Mouse (Mus musculus) ES-Bruce4 (cell line): ENCODE measurements at regions not wholly inside any gene's neighbourhood (a gene's known extent, or its start where the extent isn't known, plus 50 kb on each side); places are given as distances from the start of the nearest gene placed in this dataset.

ENCODE experiments used
- H3K27ac ChIP-seq: 2 replicates; pipeline ENCODE4 v1.5.1; 2012; ENCODE audit warnings: low read length, inconsistent platforms; ENCODE audit not compliant: insufficient read depth
- H3K27me3 ChIP-seq: 2 replicates; pipeline ENCODE4 v1.6.1; 2012; ENCODE audit warnings: mild to moderate bottlenecking, low read length, inconsistent platforms; ENCODE audit not compliant: control insufficient read depth, poor library complexity, insufficient read depth, severe bottlenecking
- H3K36me3 ChIP-seq: 2 replicates; pipeline ENCODE4 v1.6.1; 2012; ENCODE audit warnings: inconsistent platforms, mild to moderate bottlenecking, low read length, moderate library complexity; ENCODE audit not compliant: control insufficient read depth, poor library complexity, insufficient read depth, severe bottlenecking
- H3K4me1 ChIP-seq: one replicate; pipeline ENCODE4 v1.8.1; 2011; ENCODE audit warnings: low read length; ENCODE audit not compliant: control insufficient read depth, insufficient read depth
- H3K4me3 ChIP-seq: 2 replicates; pipeline ENCODE4 v1.5.1; 2011; ENCODE audit warnings: low read depth, mild to moderate bottlenecking, low read length
- H3K9ac ChIP-seq: 2 replicates; pipeline ENCODE4 v1.6.1; 2012; ENCODE audit warnings: low read depth, mild to moderate bottlenecking, inconsistent platforms; ENCODE audit not compliant: poor library complexity, severe bottlenecking
- H3K9me3 ChIP-seq: replicated peaks from 2 replicates; pipeline ENCODE4 v1.6.1; 2012; ENCODE audit warnings: mild to moderate bottlenecking, low read length, inconsistent platforms; ENCODE audit not compliant: control insufficient read depth, poor library complexity, insufficient read depth, severe bottlenecking
- CTCF ChIP-seq: IDR thresholded peaks from one replicate; pipeline ENCODE4 v1.8.1; 2011; ENCODE audit warnings: low read depth, low read length
- EP300 ChIP-seq: IDR thresholded peaks from 2 replicates; pipeline ENCODE4 v1.6.1; 2011; ENCODE audit warnings: low read depth, low read length; ENCODE audit not compliant: insufficient read depth
- POLR2A ChIP-seq: IDR thresholded peaks from one replicate; pipeline ENCODE4 v1.8.1; 2011; ENCODE audit warnings: low read length; ENCODE audit not compliant: insufficient read depth

DNA sequence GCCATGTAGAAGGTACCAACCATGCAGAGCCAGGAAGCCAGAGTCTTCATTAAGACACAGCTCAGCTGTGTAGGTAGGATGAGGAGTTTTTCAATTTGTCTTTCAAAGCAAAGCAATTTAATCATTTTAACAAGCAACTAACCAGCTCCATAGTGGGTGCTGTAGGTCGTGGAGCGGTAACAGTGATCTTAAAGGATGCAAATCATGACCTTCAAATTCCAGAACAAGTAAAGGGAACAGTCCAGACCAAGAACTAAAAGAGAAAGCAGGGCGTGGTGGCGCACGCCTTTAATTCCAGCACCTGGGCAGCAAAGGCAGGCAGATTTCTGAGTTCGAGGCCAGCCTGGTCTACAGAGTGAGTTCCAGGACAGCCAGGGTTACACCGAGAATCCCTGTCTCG lies 307.8 kb upstream of the Map3k7 start:
- Histone ChIP-seq H3K9ac (no peak overlapping the region), H3K36me3 (no peaks in the 10 kb centered on the region), H3K27ac (no peak overlapping the region), H3K4me1 (no peaks in the 10 kb centered on the region), H3K27me3 (no peaks in the 10 kb centered on the region), H3K4me3 (no peak overlapping the region), H3K9me3 (no peaks in the 10 kb centered on the region)
- no peak for TF ChIP-seq EP300
- no peak for TF ChIP-seq CTCF
- no peak for TF ChIP-seq POLR2A

DNA sequence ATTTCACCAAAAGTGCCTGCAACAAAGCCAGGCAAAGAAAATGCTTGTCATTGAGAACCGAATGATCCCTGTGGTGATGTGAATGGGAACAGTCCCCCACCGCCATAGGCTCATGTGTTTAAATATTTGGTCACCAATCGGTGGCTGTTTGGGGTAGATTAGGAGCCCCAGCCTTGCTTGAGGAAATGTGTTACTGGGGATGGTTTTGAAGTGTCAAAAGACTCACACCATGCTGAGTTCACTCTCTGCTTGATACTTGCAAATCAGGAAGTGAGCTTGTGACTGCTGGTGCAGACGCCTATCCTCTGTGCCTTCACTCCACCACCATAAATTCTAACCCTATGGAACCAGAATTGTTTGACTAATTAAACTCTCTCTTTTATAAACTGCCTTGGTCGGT lies 305.1 kb upstream of the Map3k7 start:
- Histone ChIP-seq H3K4me1 (no peaks in the 10 kb centered on the region), H3K36me3 (no peaks in the 10 kb centered on the region), H3K9me3 (no peaks in the 10 kb centered on the region), H3K27ac (no peak overlapping the region), H3K4me3 (no peak overlapping the region), H3K27me3 (no peaks in the 10 kb centered on the region), H3K9ac (no peak overlapping the region)
- TF ChIP-seq CTCF (no peak), POLR2A (no peak), EP300 (no peak)

DNA sequence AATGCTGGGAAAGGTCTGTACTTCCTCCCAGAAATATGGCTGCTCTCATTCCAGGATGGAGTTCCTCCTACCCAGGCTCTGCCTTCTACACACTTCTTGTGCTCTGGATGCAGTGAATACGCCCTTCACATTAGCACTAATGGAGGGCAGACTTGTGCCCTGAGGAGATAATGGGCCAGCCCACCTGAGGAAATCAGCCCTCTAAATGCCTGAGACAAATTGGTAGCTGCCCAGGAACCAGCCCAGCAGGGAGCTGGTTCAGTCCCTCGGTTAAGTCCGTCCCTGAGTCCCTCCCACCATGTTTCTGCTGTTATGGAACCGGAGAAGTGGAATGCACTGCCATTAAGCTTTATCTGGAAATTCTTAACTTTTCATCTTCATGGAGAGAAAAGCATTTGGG lies 303.0 kb upstream of the Map3k7 start:
- Histone ChIP-seq H3K9me3 (no peaks in the 10 kb centered on the region), H3K4me1 (no peaks in the 10 kb centered on the region), H3K4me3 (no peak overlapping the region), H3K27ac (no peak overlapping the region), H3K9ac (no peak overlapping the region), H3K36me3 (no peaks in the 10 kb centered on the region), H3K27me3 (no peaks in the 10 kb centered on the region)
- TF ChIP-seq EP300 (no peak), POLR2A (no peak), CTCF (no peak)

DNA sequence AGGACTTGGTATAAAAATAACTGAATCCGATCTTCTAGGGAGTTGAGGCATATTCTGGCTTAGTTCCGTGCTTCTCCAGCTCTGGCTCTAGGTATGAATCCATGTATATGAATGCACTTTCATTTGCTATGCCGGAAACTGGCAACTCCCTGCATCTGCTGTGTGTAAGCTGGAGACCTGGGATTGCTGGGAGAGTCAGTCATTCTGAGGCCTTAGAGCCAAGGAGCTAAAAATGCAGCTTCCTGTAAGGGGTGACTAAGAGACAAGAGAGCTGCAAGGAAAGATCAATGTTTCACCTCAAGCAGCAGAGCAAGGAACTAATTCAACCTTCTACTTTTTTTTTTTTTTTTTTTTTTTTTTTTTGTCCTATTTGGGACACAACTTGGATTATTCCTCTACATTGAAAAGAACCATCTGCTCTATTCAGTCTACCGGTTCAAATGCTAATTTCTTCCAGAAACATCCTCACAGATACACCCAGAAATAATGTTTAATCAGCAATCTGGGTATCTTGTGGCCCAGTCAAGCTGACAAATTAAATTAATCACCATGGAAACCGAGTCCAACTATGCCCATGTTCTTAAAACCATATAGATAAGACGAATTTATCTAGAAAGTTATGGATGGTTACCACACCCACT lies 292.2 kb upstream of the Map3k7 start:
- Histone ChIP-seq H3K9me3 (no peaks in the 10 kb centered on the region), H3K4me1 (no peaks in the 10 kb centered on the region), H3K27me3 (no peaks in the 10 kb centered on the region), H3K4me3 (no peak overlapping the region), H3K9ac (no peak overlapping the region), H3K27ac (no peak overlapping the region), H3K36me3 (no peaks in the 10 kb centered on the region)
- TF ChIP-seq CTCF (no peak), EP300 (no peak), POLR2A (no peak)

DNA sequence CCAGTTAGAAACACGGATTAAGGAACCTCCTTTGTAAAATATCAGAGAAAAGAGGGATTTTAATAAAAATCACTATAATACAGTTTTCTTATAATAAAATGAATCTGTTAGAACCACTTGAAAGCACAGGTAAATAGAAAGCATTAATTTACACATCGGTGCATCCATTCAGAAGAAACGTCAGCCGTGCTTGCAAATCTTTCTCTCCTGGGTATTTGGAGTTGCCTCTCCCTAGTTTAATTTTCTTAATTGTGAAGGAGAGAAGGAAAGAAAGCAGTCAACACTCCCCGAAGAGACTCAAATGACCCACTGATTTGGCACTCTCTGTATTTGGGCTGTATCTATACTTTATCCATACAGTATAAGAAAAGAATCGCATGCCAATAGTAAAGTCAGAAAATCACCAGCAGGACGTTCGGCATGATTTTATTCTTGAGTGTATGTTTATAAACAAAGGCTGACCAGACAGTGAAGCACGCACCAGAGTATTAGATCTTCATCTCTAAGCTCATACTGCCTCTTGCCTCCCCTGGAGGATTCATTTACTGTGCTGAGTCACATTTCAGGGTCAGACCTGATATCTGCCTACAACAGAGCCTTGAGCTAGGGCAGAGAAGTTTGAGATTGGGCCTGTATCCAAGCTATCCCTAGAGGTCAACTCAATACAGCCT lies 291.6 kb upstream of the Map3k7 start:
- Histone ChIP-seq H3K4me3 (no peak overlapping the region), H3K9me3 (no peaks in the 10 kb centered on the region), H3K4me1 (no peaks in the 10 kb centered on the region), H3K27me3 (no peaks in the 10 kb centered on the region), H3K9ac (no peak overlapping the region), H3K36me3 (no peaks in the 10 kb centered on the region), H3K27ac (no peak overlapping the region)
- TF ChIP-seq POLR2A (no peak), EP300 (no peak), CTCF (no peak)

DNA sequence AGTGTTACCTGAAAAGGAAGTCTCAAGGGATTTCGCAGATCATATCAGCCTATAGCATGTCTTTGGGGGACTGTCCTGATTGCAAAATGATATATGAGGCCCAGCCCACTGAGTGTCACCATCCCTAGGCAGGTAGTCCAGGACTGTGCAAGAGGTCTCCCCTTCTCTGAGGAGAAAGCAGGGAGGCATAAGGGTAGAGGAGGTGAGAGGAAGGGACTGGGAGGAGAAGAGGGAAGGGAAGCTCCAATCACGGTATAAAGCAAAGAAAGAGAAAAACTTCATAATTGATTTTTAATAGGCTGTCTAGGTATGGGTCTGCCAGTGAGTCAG lies 291.1 kb upstream of the Map3k7 start:
- Histone ChIP-seq H3K36me3 (no peaks in the 10 kb centered on the region), H3K27me3 (no peaks in the 10 kb centered on the region), H3K9ac (no peak overlapping the region), H3K4me1 (no peaks in the 10 kb centered on the region), H3K27ac (no peak overlapping the region), H3K9me3 (no peaks in the 10 kb centered on the region), H3K4me3 (no peak overlapping the region)
- TF ChIP-seq EP300 (no peak), CTCF (no peak), POLR2A (no peak)
